12 mouse cellular contexts compared by ENCODE assay signal in genomic region chr12:103328448-103329191, GRCm38 (mm10). TPM values are rescaled to one million over a fixed set of nuclear protein-coding genes. Genes with fewer than 3 reads are reported as not detected.
DNase-seq lines count a peak whose midpoint lies in the region; ATAC-seq and TF ChIP-seq lines count a peak whose summit lies in the region.
"Had no signal": no experiment of that assay in that cellular context is flagged by ENCODE, and none has a peak within 500 bp of the region (broad histone marks: within the 10 kb centered on the region; RNA-seq: fewer than 3 reads in every experiment).

No protein-coding gene starts in this region.

- H3K9me3 ChIP-seq in limb, embryonic 12.5 days = no peaks in the 10 kb centered on the region
- H3K9me3 ChIP-seq in limb, embryonic 10.5 days (replicated peaks) = no peaks in the 10 kb centered on the region
- H3K9me3 ChIP-seq in forebrain, postnatal 0 days (ENCODE audit: low read length) = no peaks in the 10 kb centered on the region

- H3K79me2 ChIP-seq in heart, adult 2 months (replicated peaks; ENCODE audit: control insufficient read depth, insufficient read depth, low read length) = no peaks in the 10 kb centered on the region

- no peak overlapping the region for H3K4me3 ChIP-seq in limb, embryonic 12.5 days (replicated peaks)
- H3K4me3 ChIP-seq in limb, embryonic 10.5 days = no peak overlapping the region
- no peak overlapping the region for H3K4me3 ChIP-seq in heart, adult 2 months
- H3K4me3 ChIP-seq in forebrain, postnatal 0 days (ENCODE audit: low read depth, low read length) = no peak overlapping the region
- H3K4me3 ChIP-seq: myocyte had no signal

- H3K27me3 ChIP-seq in limb, embryonic 12.5 days = peaks cover 18% of the 10 kb centered on the region
- H3K27me3 ChIP-seq in limb, embryonic 10.5 days (ENCODE audit: low read depth, poor library complexity, severe bottlenecking) = peaks cover 18% of the 10 kb centered on the region
- H3K27me3 ChIP-seq in heart, adult 2 months (ENCODE audit: control insufficient read depth, insufficient read depth, low read length) = no peaks in the 10 kb centered on the region
- H3K27me3 ChIP-seq in forebrain, postnatal 0 days (ENCODE audit: insufficient read depth, low read length) = 0 out of 2 replicates have a peak, but pooled peaks cover 4% of the 10 kb centered on the region

- no peaks in the 10 kb centered on the region for H3K36me3 ChIP-seq in limb, embryonic 12.5 days
- H3K36me3 ChIP-seq in limb, embryonic 10.5 days = no peaks in the 10 kb centered on the region
- peaks cover 2% of the 10 kb centered on the region; the same call in 1 of the 2 replicates for H3K36me3 ChIP-seq in heart, adult 2 months (ENCODE audit: control insufficient read depth, insufficient read depth, low read length)
- no peaks in the 10 kb centered on the region for H3K36me3 ChIP-seq in forebrain, postnatal 0 days (ENCODE audit: insufficient read depth)

- H3K27ac ChIP-seq in limb, embryonic 12.5 days = no peak overlapping the region
- H3K27ac ChIP-seq in limb, embryonic 10.5 days = no peak overlapping the region
- H3K27ac ChIP-seq in heart, adult 2 months = peak overlapping the region; percentile 45
- H3K27ac ChIP-seq in forebrain, postnatal 0 days (ENCODE audit: low read depth, low read length) = no peak overlapping the region
- H3K27ac ChIP-seq: liver, embryonic 14.5 days had no signal

- no peak overlapping the region for H3K4me2 ChIP-seq in limb, embryonic 12.5 days
- H3K4me2 ChIP-seq in forebrain, postnatal 0 days (ENCODE audit: low read depth) = no peak overlapping the region

- intact Hi-C loops in heart, adult 2 months (cut with DNase I) = no loop called here

- TF ChIP-seq CTCF in heart, adult 2 months (IDR thresholded peaks at IDR 0.05) = no peak
- TF ChIP-seq CTCF in forebrain, postnatal 0 days (IDR thresholded peaks at IDR 0.05; ENCODE audit: low read depth) = no peak

- TF ChIP-seq POLR2A in heart, adult 2 months (IDR thresholded peaks at IDR 0.05; ENCODE audit: insufficient read depth, low read depth, low read length) = peak; percentile 59; the same call in 1 of the 2 replicates

- WGBS in limb, embryonic 12.5 days = 58% methylated on average over 7 of the region's 7 CpGs
- WGBS in limb, embryonic 10.5 days = 65% methylated on average over 7 of the region's 7 CpGs
- WGBS in heart, adult 2 months = 37% methylated on average over 7 of the region's 7 CpGs
- 53% methylated on average over 7 of the region's 7 CpGs for WGBS in forebrain, postnatal 0 days

- no peak for DNase-seq in limb, embryonic 10.5 days (ENCODE audit: low spot score)
- DNase-seq in heart, adult 2 months = peak; percentile 72 to 73
- peak; percentile 70 for DNase-seq in kidney, adult 9 months
- DNase-seq in lung, postnatal 4 days = peak; percentile 57 to 69
- DNase-seq in forebrain, postnatal 0 days = no peak
- DNase-seq: cerebellum, adult 9-10 months had no signal

- 0 out of 2 replicates have a peak, but pooled peaks have one; percentile 26 for ATAC-seq in limb, embryonic 12.5 days (ENCODE audit: insufficient number of reproducible peaks, insufficient read depth, low FRiP score, low TSS enrichment, low read depth)
- no peak for ATAC-seq in erythroid progenitor cell, adult 5-6 weeks (replicated peaks; ENCODE audit: low FRiP score, poor library complexity, severe bottlenecking)
- no peak for ATAC-seq in forebrain, postnatal 0 days
- ATAC-seq: intestine, postnatal 0 days had no signal

- H3K9ac ChIP-seq in limb, embryonic 12.5 days (replicated peaks) = no peak overlapping the region
- H3K9ac ChIP-seq in heart, adult 2 months (ENCODE audit: low read depth, low read length) = no peak overlapping the region; the same call in 1 of the 2 replicates
- no peak overlapping the region for H3K9ac ChIP-seq in forebrain, postnatal 0 days
- H3K9ac ChIP-seq: liver, embryonic 14.5 days had no signal

- peaks cover 16% of the 10 kb centered on the region for H3K4me1 ChIP-seq in limb, embryonic 12.5 days (replicated peaks)
- H3K4me1 ChIP-seq in limb, embryonic 10.5 days = peaks cover 24% of the 10 kb centered on the region
- peaks cover 10% of the 10 kb centered on the region for H3K4me1 ChIP-seq in heart, adult 2 months (ENCODE audit: control insufficient read depth, insufficient read depth, low read length)
- no peaks in the 10 kb centered on the region for H3K4me1 ChIP-seq in forebrain, postnatal 0 days (ENCODE audit: insufficient read depth)

- TF ChIP-seq EP300 in heart, adult 2 months (IDR thresholded peaks at IDR 0.05; ENCODE audit: insufficient read depth, low read depth, low read length) = peak; percentile 78

RNA-seq across cellular contexts. Expression of gene Fam181a, which starts 17.8 kb away (rescaled TPM):
- 0.23 TPM in 1 of 2 replicates, not detected in the other for polyA plus RNA-seq in limb, embryonic 12.5 days (2016; fragmentation: Nextera tagmentation; extraction: Ambion mirVana)
- polyA plus RNA-seq in limb, embryonic 10.5 days (2016; fragmentation: Nextera tagmentation; extraction: Ambion mirVana) = not detected in 2 replicates
- total RNA-seq in heart, adult 2 months (2021) = not detected
- polyA plus RNA-seq in heart, adult 2 months (2012; rRNA removed) = not detected in 2 replicates
- not detected in 2 replicates for total RNA-seq in erythroid progenitor cell, adult 5-6 weeks (2015; ENCODE audit: low replicate concordance)
- total RNA-seq in erythroid progenitor cell, adult 5-6 weeks (2017; ENCODE audit: low replicate concordance) = not detected in 2 replicates
- total RNA-seq in forebrain, postnatal 0 days (2014; rRNA removed) = 10.0 and 10.7 TPM in 2 replicates
- polyA plus RNA-seq in forebrain, postnatal 0 days (2015; fragmentation: Nextera tagmentation; extraction: Ambion mirVana) = 6.9 and 9.1 TPM in 2 replicates
- total RNA-seq: gastrocnemius, adult 18-20 months had no signal
- polyA plus RNA-seq: intestine, postnatal 0 days; liver, embryonic 14.5 days; myocyte had no signal

RNA-seq across cellular contexts. Expression of gene Asb2, which starts 27.2 kb away (rescaled TPM):
- polyA plus RNA-seq in limb, embryonic 12.5 days (2016; fragmentation: Nextera tagmentation; extraction: Ambion mirVana) = 2.8 and 2.9 TPM in 2 replicates
- polyA plus RNA-seq in limb, embryonic 10.5 days (2016; fragmentation: Nextera tagmentation; extraction: Ambion mirVana) = 0.29 and 0.61 TPM in 2 replicates
- total RNA-seq in heart, adult 2 months (2021) = 100 to 1,000 TPM; 419 to 533 TPM
- polyA plus RNA-seq in heart, adult 2 months (2012; rRNA removed) = 505 and 541 TPM in 2 replicates
- total RNA-seq in erythroid progenitor cell, adult 5-6 weeks (2015; ENCODE audit: low replicate concordance) = 1.7 and 2.9 TPM in 2 replicates
- 0.64 and 4.6 TPM in 2 replicates for total RNA-seq in erythroid progenitor cell, adult 5-6 weeks (2017; ENCODE audit: low replicate concordance)
- 1.6 and 2.1 TPM in 2 replicates for total RNA-seq in forebrain, postnatal 0 days (2014; rRNA removed)
- 1.5 and 1.6 TPM in 2 replicates for polyA plus RNA-seq in forebrain, postnatal 0 days (2015; fragmentation: Nextera tagmentation; extraction: Ambion mirVana)

RNA-seq across cellular contexts. Expression of gene Otub2, which starts 59.9 kb away (rescaled TPM):
- 11.1 and 12.0 TPM in 2 replicates for polyA plus RNA-seq in limb, embryonic 12.5 days (2016; fragmentation: Nextera tagmentation; extraction: Ambion mirVana)
- 8.3 and 10.0 TPM in 2 replicates for polyA plus RNA-seq in limb, embryonic 10.5 days (2016; fragmentation: Nextera tagmentation; extraction: Ambion mirVana)
- total RNA-seq in heart, adult 2 months (2021) = 1 to 10 TPM; 3.1 to 3.2 TPM
- 4.1 and 6.4 TPM in 2 replicates for polyA plus RNA-seq in heart, adult 2 months (2012; rRNA removed)
- 28.1 and 45.4 TPM in 2 replicates for total RNA-seq in erythroid progenitor cell, adult 5-6 weeks (2015; ENCODE audit: low replicate concordance)
- 18.9 and 25.4 TPM in 2 replicates for total RNA-seq in erythroid progenitor cell, adult 5-6 weeks (2017; ENCODE audit: low replicate concordance)
- total RNA-seq in forebrain, postnatal 0 days (2014; rRNA removed) = 22.2 and 26.5 TPM in 2 replicates
- 18.9 and 21.3 TPM in 2 replicates for polyA plus RNA-seq in forebrain, postnatal 0 days (2015; fragmentation: Nextera tagmentation; extraction: Ambion mirVana)

Comparison
In these comparisons a context has a peak if more than half of its experiments do, and no peak if none do; other contexts are left out.
1. DNase-seq: peak in heart, adult 2 months (2 of 2), kidney, adult 9 months (single experiment) and lung, postnatal 4 days (2 of 2); none in limb, embryonic 10.5 days (single experiment) and forebrain, postnatal 0 days (single experiment).
2. RNA of gene Asb2, which starts 27.2 kb away (polyA plus RNA-seq): 505 to 541 TPM in heart, adult 2 months; 2.8 to 2.9 TPM in limb, embryonic 12.5 days, 1.5 to 1.6 TPM in forebrain, postnatal 0 days and 0.29 to 0.61 TPM in limb, embryonic 10.5 days; every median in the first group is over 100 times any median in the second.